In the genomic region with DNA sequence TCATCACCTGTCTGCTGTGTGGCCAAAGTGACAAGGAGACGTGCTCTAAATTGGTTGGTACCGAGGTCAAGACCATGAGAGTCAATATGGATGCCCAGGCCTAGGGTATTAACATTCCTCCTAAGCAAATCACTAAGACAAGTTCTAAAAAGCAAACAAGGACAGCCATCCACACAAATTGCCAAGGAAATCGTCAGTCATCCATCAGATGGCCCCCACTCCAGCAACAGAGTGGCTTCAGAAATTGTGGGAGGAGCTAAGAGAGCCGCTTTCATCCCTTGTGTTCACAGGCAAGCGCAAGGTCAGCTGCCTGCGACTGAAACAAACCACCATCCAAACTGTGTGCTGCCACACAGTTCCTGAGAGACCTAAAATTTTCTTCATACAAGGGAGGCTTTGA, we compare ENCODE assay signal across 20 mouse cellular contexts. TPM values are rescaled to one million over a fixed set of nuclear protein-coding genes. Genes with fewer than 3 reads are reported as not detected.
DNase-seq lines count a peak whose midpoint lies in the region; ATAC-seq and TF ChIP-seq lines count a peak whose summit lies in the region.
"Had no signal": no experiment of that assay in that cellular context is flagged by ENCODE, and none has a peak within 500 bp of the region (broad histone marks: within the 10 kb centered on the region; RNA-seq: fewer than 3 reads in every experiment).

No protein-coding gene starts in this region.

- no peaks in the 10 kb centered on the region for H3K27me3 ChIP-seq in heart, embryonic 10.5 days (ENCODE audit: insufficient read depth, poor library complexity, severe bottlenecking)
- no peaks in the 10 kb centered on the region for H3K27me3 ChIP-seq in limb, embryonic 11.5 days (ENCODE audit: control insufficient read depth, insufficient read depth, low read length)
- H3K27me3 ChIP-seq in limb, embryonic 10.5 days (ENCODE audit: low read depth, poor library complexity, severe bottlenecking), result 0 out of 2 replicates have a peak, but pooled peaks cover 2% of the 10 kb centered on the region
- H3K27me3 ChIP-seq in liver, postnatal 0 days (ENCODE audit: insufficient read depth, low read length), result peaks cover 9% of the 10 kb centered on the region; the same call in 1 of the 2 replicates
- H3K27me3 ChIP-seq: embryonic facial prominence, embryonic 15.5 days; limb, embryonic 13.5 days; lung, embryonic 15.5 days had no signal

- peaks cover 6% of the 10 kb centered on the region for H3K4me1 ChIP-seq in heart, embryonic 10.5 days
- no peaks in the 10 kb centered on the region for H3K4me1 ChIP-seq in limb, embryonic 11.5 days (ENCODE audit: control insufficient read depth, insufficient read depth, low read length)
- H3K4me1 ChIP-seq in limb, embryonic 10.5 days, result peaks cover 24% of the 10 kb centered on the region
- peaks cover 6% of the 10 kb centered on the region for H3K4me1 ChIP-seq in brown adipose tissue, adult 24 weeks (ENCODE audit: control insufficient read depth, insufficient read depth, insufficient read length, low read length)
- H3K4me1 ChIP-seq in liver, postnatal 0 days (ENCODE audit: insufficient read depth), result no peaks in the 10 kb centered on the region

- peaks cover under 1% of the 10 kb centered on the region; the same call in 1 of the 2 replicates for H3K36me3 ChIP-seq in heart, embryonic 10.5 days
- no peaks in the 10 kb centered on the region for H3K36me3 ChIP-seq in limb, embryonic 11.5 days (ENCODE audit: control insufficient read depth, insufficient read depth, low read length)
- peaks cover 1% of the 10 kb centered on the region; the same call in 1 of the 2 replicates for H3K36me3 ChIP-seq in limb, embryonic 10.5 days
- no peaks in the 10 kb centered on the region for H3K36me3 ChIP-seq in liver, postnatal 0 days (replicated peaks; ENCODE audit: insufficient read depth, low read length)
- H3K36me3 ChIP-seq: embryonic facial prominence, embryonic 15.5 days; lung, embryonic 15.5 days had no signal

- 34% methylated on average over 6 of the region's 6 CpGs for WGBS in heart, embryonic 10.5 days
- 40% methylated on average over 6 of the region's 6 CpGs for WGBS in limb, embryonic 11.5 days
- 39% methylated on average over 6 of the region's 6 CpGs for WGBS in limb, embryonic 10.5 days
- 40% methylated on average over 6 of the region's 6 CpGs for WGBS in liver, postnatal 0 days (ENCODE audit: insufficient replicate concordance)

- peak overlapping the region; percentile 31 for H3K4me3 ChIP-seq in heart, embryonic 10.5 days
- no peak overlapping the region for H3K4me3 ChIP-seq in limb, embryonic 11.5 days (ENCODE audit: low read depth, low read length)
- no peak overlapping the region for H3K4me3 ChIP-seq in limb, embryonic 10.5 days
- peak overlapping the region; percentile 2; the same call in 1 of the 2 replicates for H3K4me3 ChIP-seq in brown adipose tissue, adult 24 weeks (ENCODE audit: insufficient read depth, low read depth, low read length)
- no peak overlapping the region for H3K4me3 ChIP-seq in liver, postnatal 0 days (ENCODE audit: low read depth, low read length)

- H3K4me2 ChIP-seq in limb, embryonic 11.5 days (ENCODE audit: low read depth, severe bottlenecking), result no peak overlapping the region
- H3K4me2 ChIP-seq in liver, postnatal 0 days (ENCODE audit: low read depth, low read length), result no peak overlapping the region

- intact Hi-C loops in heart, postnatal 14 days (cut with DNase I), result loop anchor here (2.0 to 10.0 kb wide), 3 partner anchors 59 to 501 kb away; partner anchors contain the start of gene Fam3c

- no peaks in the 10 kb centered on the region for H3K9me3 ChIP-seq in heart, embryonic 10.5 days
- H3K9me3 ChIP-seq in limb, embryonic 11.5 days (ENCODE audit: control insufficient read depth, low read length), result no peaks in the 10 kb centered on the region
- H3K9me3 ChIP-seq in limb, embryonic 10.5 days (replicated peaks), result no peaks in the 10 kb centered on the region
- H3K9me3 ChIP-seq in liver, postnatal 0 days (ENCODE audit: low read length), result no peaks in the 10 kb centered on the region
- H3K9me3 ChIP-seq: embryonic facial prominence, embryonic 15.5 days; forebrain, embryonic 10.5 days; limb, embryonic 13.5 days; lung, embryonic 15.5 days had no signal

- H3K27ac ChIP-seq in heart, embryonic 10.5 days, result peak overlapping the region; percentile 29; the same call in 1 of the 2 replicates
- H3K27ac ChIP-seq in limb, embryonic 11.5 days (replicated peaks; ENCODE audit: low read depth, low read length), result no peak overlapping the region
- no peak overlapping the region for H3K27ac ChIP-seq in limb, embryonic 10.5 days
- 0 out of 2 replicates have a peak overlapping the region, but pooled peaks have one; percentile 5 for H3K27ac ChIP-seq in brown adipose tissue, adult 24 weeks (replicated peaks; ENCODE audit: low read depth, low read length)
- peak overlapping the region; percentile 84 for H3K27ac ChIP-seq in liver, postnatal 0 days (ENCODE audit: low read depth)
- H3K27ac ChIP-seq: embryonic facial prominence, embryonic 15.5 days; forebrain, embryonic 10.5 days; left cerebral cortex, adult 2 months; limb, embryonic 13.5 days; lung, embryonic 15.5 days; macrophage had no signal

- no peak for TF ChIP-seq CTCF in liver, postnatal 0 days (IDR thresholded peaks at IDR 0.05; ENCODE audit: low read depth)

- H3K9ac ChIP-seq in limb, embryonic 11.5 days (ENCODE audit: low read length), result no peak overlapping the region
- no peak overlapping the region for H3K9ac ChIP-seq in liver, postnatal 0 days (replicated peaks)
- H3K9ac ChIP-seq: embryonic facial prominence, embryonic 15.5 days; limb, embryonic 13.5 days had no signal

- TF ChIP-seq EP300 in liver, postnatal 0 days (IDR thresholded peaks at IDR 0.05; ENCODE audit: low read depth), result no peak

- DNase-seq in heart, embryonic 10.5 days (ENCODE audit: low spot score), result peak; percentile 72
- no peak for DNase-seq in heart, postnatal 14 days
- peak; percentile 34 for DNase-seq in limb, embryonic 11.5 days (ENCODE audit: low spot score)
- DNase-seq in limb, embryonic 10.5 days (ENCODE audit: low spot score), result no peak
- DNase-seq in liver, postnatal 0 days, result no peak
- no peak for DNase-seq in spleen, adult 18-20 months
- DNase-seq: cerebellum, adult 2 months; gastrocnemius, postnatal 14 days; kidney, adult 2 months; kidney, postnatal 25 days; midbrain, embryonic 14.5 days; right cerebral cortex, adult 18-20 months had no signal

- no peak for ATAC-seq in limb, embryonic 11.5 days (ENCODE audit: insufficient number of reproducible peaks, low FRiP score, low TSS enrichment, low read depth)
- no peak for ATAC-seq in liver, postnatal 0 days
- ATAC-seq: activated CD4-positive, CD25-positive, alpha-beta regulatory T cell, adult 4 months had no signal

RNA-seq across cellular contexts. Expression of gene Tspan12, which starts 1.0 kb away (rescaled TPM):
- 67.3 and 67.5 TPM in 2 replicates for polyA plus RNA-seq in heart, embryonic 10.5 days (2016; fragmentation: Nextera tagmentation; extraction: Ambion mirVana)
- total RNA-seq in heart, postnatal 14 days (2021), result 10 to 100 TPM; 83.0 to 85.3 TPM
- 44.4 and 47.7 TPM in 2 replicates for polyA plus RNA-seq in limb, embryonic 11.5 days (2014; fragmentation: Nextera tagmentation; extraction: Ambion mirVana)
- polyA plus RNA-seq in limb, embryonic 10.5 days (2016; fragmentation: Nextera tagmentation; extraction: Ambion mirVana), result 35.1 and 41.4 TPM in 2 replicates
- 156 and 175 TPM in 2 replicates for polyA plus RNA-seq in brown adipose tissue, adult 24 weeks (2012; ENCODE audit: insufficient read depth, insufficient read length, missing spikeins)
- 117 and 133 TPM in 2 replicates for polyA plus RNA-seq in liver, postnatal 0 days (2015; fragmentation: Nextera tagmentation; extraction: Ambion mirVana)
- polyA plus RNA-seq: activated CD4-positive, CD25-positive, alpha-beta regulatory T cell, adult 4 months; macrophage had no signal

Comparison
In these comparisons a context has a peak if more than half of its experiments do, and no peak if none do; other contexts are left out.
1. DNase-seq: peak in heart, embryonic 10.5 days (single experiment) and limb, embryonic 11.5 days (single experiment); none in heart, postnatal 14 days (0 of 2), limb, embryonic 10.5 days (single experiment), liver, postnatal 0 days (single experiment) and spleen, adult 18-20 months (0 of 2).
2. H3K27ac ChIP-seq: peak in heart, embryonic 10.5 days (single experiment), brown adipose tissue, adult 24 weeks (single experiment) and liver, postnatal 0 days (single experiment); none in limb, embryonic 11.5 days (single experiment) and limb, embryonic 10.5 days (single experiment).
3. H3K4me3 ChIP-seq: peak in heart, embryonic 10.5 days (single experiment) and brown adipose tissue, adult 24 weeks (single experiment); none in limb, embryonic 11.5 days (single experiment), limb, embryonic 10.5 days (single experiment) and liver, postnatal 0 days (single experiment).